In genomic region chr13:44012868-44013267, GRCm38 (mm10) we compare ENCODE assay signal across 22 mouse cellular contexts.
"Had no signal": no experiment of that assay in that cellular context is flagged by ENCODE, and none has a peak within 500 bp of the region (broad histone marks: within the 10 kb centered on the region; RNA-seq: fewer than 3 reads in every experiment).

No protein-coding gene starts in this region.

- H3K27me3 ChIP-seq: liver, embryonic 13.5 days; liver, embryonic 15.5 days had no signal

- H3K4me2 ChIP-seq: liver, embryonic 13.5 days; liver, embryonic 15.5 days; lung, embryonic 14.5 days; midbrain, embryonic 11.5 days; midbrain, embryonic 13.5 days; midbrain, embryonic 15.5 days; neural tube, embryonic 13.5 days; neural tube, embryonic 15.5 days had no signal

- H3K4me1 ChIP-seq: liver, embryonic 13.5 days; liver, embryonic 15.5 days; midbrain, embryonic 15.5 days; neural tube, embryonic 15.5 days had no signal

- DNase-seq: liver, embryonic 13.5 days; liver, postnatal 0 days; lung, embryonic 14.5 days; lung, postnatal 14 days; lung, postnatal 36 days; retina, postnatal 1 day; right cerebral cortex, adult 18-20 months; right cerebral cortex, postnatal 25 days; right cerebral cortex, postnatal 4 days; spleen, adult 18-20 months; thymus, adult 2 months; thymus, postnatal 25 days; thymus, postnatal 4 days had no signal

- H3K4me3 ChIP-seq: liver, embryonic 13.5 days; liver, embryonic 15.5 days; megakaryocyte, embryonic 14.5 days; midbrain, embryonic 13.5 days; midbrain, embryonic 15.5 days; myocyte; neural tube, embryonic 13.5 days; neural tube, embryonic 15.5 days had no signal

- ATAC-seq: liver, postnatal 0 days; midbrain, embryonic 13.5 days; midbrain, embryonic 15.5 days had no signal

- H3K9ac ChIP-seq: liver, embryonic 13.5 days; liver, embryonic 15.5 days; liver, postnatal 0 days; lung, embryonic 14.5 days; midbrain, embryonic 13.5 days; midbrain, embryonic 15.5 days; neural tube, embryonic 13.5 days; neural tube, embryonic 15.5 days had no signal

- H3K9me3 ChIP-seq: liver, embryonic 13.5 days; liver, embryonic 15.5 days; midbrain, embryonic 13.5 days; midbrain, embryonic 15.5 days; neural tube, embryonic 13.5 days; neural tube, embryonic 15.5 days had no signal

- H3K36me3 ChIP-seq: liver, embryonic 13.5 days; liver, embryonic 15.5 days; midbrain, embryonic 13.5 days; midbrain, embryonic 15.5 days; neural tube, embryonic 13.5 days; neural tube, embryonic 15.5 days had no signal

- H3K27ac ChIP-seq: liver, embryonic 13.5 days; liver, embryonic 15.5 days; macrophage; midbrain, embryonic 13.5 days; midbrain, embryonic 15.5 days; neural tube, embryonic 13.5 days; neural tube, embryonic 15.5 days had no signal
